In the genomic region with DNA sequence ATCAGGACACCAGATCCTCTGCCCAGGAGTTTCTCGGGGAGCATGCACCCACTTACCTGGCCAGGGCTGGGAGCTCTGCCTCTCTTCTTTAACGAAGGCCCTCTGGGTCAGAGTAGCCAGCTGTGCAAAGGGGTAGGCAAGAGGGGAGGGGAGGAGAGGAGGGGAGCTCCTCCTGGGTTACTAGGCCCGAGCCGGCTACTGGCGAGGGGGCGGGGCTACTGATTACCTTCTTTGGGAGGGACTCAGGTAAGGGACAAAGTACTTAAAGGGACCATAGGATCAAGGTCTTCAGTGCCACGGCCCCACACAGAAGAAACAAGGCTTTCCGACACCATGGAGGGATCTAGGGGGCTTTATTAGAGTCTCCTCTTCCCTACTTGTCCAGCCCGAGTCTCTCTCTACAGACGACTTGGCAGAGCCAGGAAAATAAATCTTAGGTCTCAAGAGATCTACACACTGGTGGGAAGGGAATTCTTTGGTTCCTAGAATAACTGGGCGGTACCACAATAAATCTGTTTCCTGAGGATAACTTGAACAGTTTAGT, we compare ENCODE assay signal across 7 mouse cellular contexts. TPM values are rescaled to one million over a fixed set of nuclear protein-coding genes. Genes with fewer than 3 reads are reported as not detected.
DNase-seq lines count a peak whose midpoint lies in the region; ATAC-seq and TF ChIP-seq lines count a peak whose summit lies in the region.

No protein-coding gene starts in this region.

- WGBS in forebrain, embryonic 11.5 days = 20% methylated on average over 11 of the region's 11 CpGs
- WGBS in kidney, embryonic 14.5 days = 5% methylated on average over 11 of the region's 11 CpGs
- 14% methylated on average over 11 of the region's 11 CpGs for WGBS in lung, postnatal 0 days

- H3K4me2 ChIP-seq in forebrain, embryonic 11.5 days (ENCODE audit: low read depth, low read length, severe bottlenecking) = peak overlapping the region; percentile 49
- H3K4me2 ChIP-seq in kidney, embryonic 14.5 days (replicated peaks; ENCODE audit: low read depth, low read length) = peak overlapping the region; percentile 50
- peak overlapping the region; percentile 57 for H3K4me2 ChIP-seq in lung, postnatal 0 days (replicated peaks; ENCODE audit: low read depth, low read length)

- TF ChIP-seq CTCF in lung, postnatal 0 days (IDR thresholded peaks at IDR 0.05) = no peak

- peaks cover 15% of the 10 kb centered on the region for H3K4me1 ChIP-seq in forebrain, embryonic 11.5 days (replicated peaks; ENCODE audit: control insufficient read depth, insufficient read depth, low read length)
- H3K4me1 ChIP-seq in kidney, embryonic 14.5 days (ENCODE audit: control insufficient read depth, insufficient read depth, low read length) = peaks cover 12% of the 10 kb centered on the region
- no peaks in the 10 kb centered on the region; the same call in 1 of the 2 replicates for H3K4me1 ChIP-seq in lung, postnatal 0 days (ENCODE audit: insufficient read depth, low read depth, low read length)

- H3K9ac ChIP-seq in forebrain, embryonic 11.5 days (ENCODE audit: low read length) = peak overlapping the region; percentile 71
- H3K9ac ChIP-seq in kidney, embryonic 14.5 days (ENCODE audit: low read depth, low read length) = peak overlapping the region; percentile 61
- peak overlapping the region; percentile 53 for H3K9ac ChIP-seq in lung, postnatal 0 days (replicated peaks; ENCODE audit: low read depth)

- H3K4me3 ChIP-seq in forebrain, embryonic 11.5 days (ENCODE audit: low read depth, low read length) = peak overlapping the region; percentile 69
- H3K4me3 ChIP-seq in kidney, embryonic 14.5 days (ENCODE audit: low read length) = peak overlapping the region; percentile 69
- H3K4me3 ChIP-seq in lung, postnatal 0 days (ENCODE audit: low read depth, low read length) = peak overlapping the region; percentile 63

- no peaks in the 10 kb centered on the region for H3K27me3 ChIP-seq in forebrain, embryonic 11.5 days (ENCODE audit: control insufficient read depth, insufficient read depth, low read length)
- no peaks in the 10 kb centered on the region for H3K27me3 ChIP-seq in kidney, embryonic 14.5 days (ENCODE audit: control insufficient read depth, insufficient read depth, low read length)
- no peaks in the 10 kb centered on the region for H3K27me3 ChIP-seq in lung, postnatal 0 days (replicated peaks; ENCODE audit: insufficient read depth, low read length)

- ATAC-seq in forebrain, embryonic 11.5 days (replicated peaks; ENCODE audit: low FRiP score) = no peak
- peak; percentile 41; the same call in 1 of the 2 replicates for ATAC-seq in kidney, embryonic 14.5 days (ENCODE audit: low FRiP score, low TSS enrichment)
- ATAC-seq in lung, postnatal 0 days = peak; percentile 45

- H3K9me3 ChIP-seq in forebrain, embryonic 11.5 days (ENCODE audit: control insufficient read depth, low read length) = no peaks in the 10 kb centered on the region
- no peaks in the 10 kb centered on the region for H3K9me3 ChIP-seq in kidney, embryonic 14.5 days (ENCODE audit: control insufficient read depth, low read length)
- no peaks in the 10 kb centered on the region for H3K9me3 ChIP-seq in lung, postnatal 0 days (ENCODE audit: low read length)

- no peak for TF ChIP-seq EP300 in lung, postnatal 0 days (IDR thresholded peaks at IDR 0.05)

- peak overlapping the region; percentile 7; the same call in 1 of the 2 replicates for H3K27ac ChIP-seq in forebrain, embryonic 11.5 days (ENCODE audit: low read depth, low read length)
- H3K27ac ChIP-seq in kidney, embryonic 14.5 days (ENCODE audit: low read depth, low read length) = peak overlapping the region; percentile 88
- H3K27ac ChIP-seq in lung, postnatal 0 days (ENCODE audit: low read length) = peak overlapping the region; percentile 90

- H3K36me3 ChIP-seq in forebrain, embryonic 11.5 days (ENCODE audit: control insufficient read depth, insufficient read depth, low read length) = no peaks in the 10 kb centered on the region
- no peaks in the 10 kb centered on the region for H3K36me3 ChIP-seq in kidney, embryonic 14.5 days (ENCODE audit: control insufficient read depth, insufficient read depth, low read length)
- H3K36me3 ChIP-seq in lung, postnatal 0 days (ENCODE audit: insufficient read depth, low read length) = 0 out of 2 replicates have a peak, but pooled peaks cover 4% of the 10 kb centered on the region

- DNase-seq in urinary bladder, adult 2 months (ENCODE audit: low spot score) = peak; percentile 56
- DNase-seq in urinary bladder, postnatal 4 days (ENCODE audit: low spot score in 2 of 2) = no peak
- no peak for DNase-seq in forebrain, embryonic 11.5 days (ENCODE audit: low spot score)
- peak; percentile 81 for DNase-seq in lung, postnatal 0 days (ENCODE audit: low spot score)
- DNase-seq in yolk sac, embryonic 10.5 days (ENCODE audit: low spot score) = peak; percentile 89
- DNase-seq in adrenal gland, adult 18-20 months (ENCODE audit: low spot score in 2 of 2) = no peak

RNA-seq across cellular contexts. Expression of gene Nosip, which starts 0.6 kb away (rescaled TPM):
- polyA plus RNA-seq in urinary bladder, adult 2 months (2012; rRNA removed) = 59.9 and 69.6 TPM in 2 replicates
- polyA plus RNA-seq in forebrain, embryonic 11.5 days (2014; fragmentation: Nextera tagmentation; extraction: Ambion mirVana) = 52.6 and 64.0 TPM in 2 replicates
- polyA plus RNA-seq in kidney, embryonic 14.5 days (2014; fragmentation: Nextera tagmentation; extraction: Ambion mirVana) = 65.3 and 75.0 TPM in 2 replicates
- 54.6 and 62.8 TPM in 2 replicates for polyA plus RNA-seq in lung, postnatal 0 days (2015; fragmentation: Nextera tagmentation; extraction: Ambion mirVana)
- 10 to 100 TPM; 44.3 to 46.8 TPM for total RNA-seq in adrenal gland, adult 18-20 months (2021)

RNA-seq across cellular contexts. Expression of gene Prrg2, which starts 0.9 kb away (rescaled TPM):
- 37.6 and 46.5 TPM in 2 replicates for polyA plus RNA-seq in urinary bladder, adult 2 months (2012; rRNA removed)
- polyA plus RNA-seq in forebrain, embryonic 11.5 days (2014; fragmentation: Nextera tagmentation; extraction: Ambion mirVana) = 14.2 and 18.4 TPM in 2 replicates
- polyA plus RNA-seq in kidney, embryonic 14.5 days (2014; fragmentation: Nextera tagmentation; extraction: Ambion mirVana) = 27.0 and 27.3 TPM in 2 replicates
- 36.8 and 40.8 TPM in 2 replicates for polyA plus RNA-seq in lung, postnatal 0 days (2015; fragmentation: Nextera tagmentation; extraction: Ambion mirVana)
- total RNA-seq in adrenal gland, adult 18-20 months (2021) = 10 to 100 TPM; 14.9 to 28.3 TPM

RNA-seq across cellular contexts. Expression of gene Prr12, which starts 8.9 kb away (rescaled TPM):
- 5.1 and 18.2 TPM in 2 replicates for polyA plus RNA-seq in urinary bladder, adult 2 months (2012; rRNA removed)
- polyA plus RNA-seq in forebrain, embryonic 11.5 days (2014; fragmentation: Nextera tagmentation; extraction: Ambion mirVana) = 16.1 and 19.2 TPM in 2 replicates
- 16.3 and 18.9 TPM in 2 replicates for polyA plus RNA-seq in kidney, embryonic 14.5 days (2014; fragmentation: Nextera tagmentation; extraction: Ambion mirVana)
- polyA plus RNA-seq in lung, postnatal 0 days (2015; fragmentation: Nextera tagmentation; extraction: Ambion mirVana) = 6.4 and 6.7 TPM in 2 replicates
- total RNA-seq in adrenal gland, adult 18-20 months (2021) = 10 to 100 TPM; 30.8 to 45.3 TPM

RNA-seq across cellular contexts. Expression of gene Rcn3, which starts 30.4 kb away (rescaled TPM):
- 277 and 317 TPM in 2 replicates for polyA plus RNA-seq in urinary bladder, adult 2 months (2012; rRNA removed)
- 110 and 118 TPM in 2 replicates for polyA plus RNA-seq in forebrain, embryonic 11.5 days (2014; fragmentation: Nextera tagmentation; extraction: Ambion mirVana)
- polyA plus RNA-seq in kidney, embryonic 14.5 days (2014; fragmentation: Nextera tagmentation; extraction: Ambion mirVana) = 301 and 308 TPM in 2 replicates
- 158 and 162 TPM in 2 replicates for polyA plus RNA-seq in lung, postnatal 0 days (2015; fragmentation: Nextera tagmentation; extraction: Ambion mirVana)
- 10 to 100 TPM; 32.0 to 36.4 TPM for total RNA-seq in adrenal gland, adult 18-20 months (2021)

RNA-seq across cellular contexts. Expression of gene Fcgrt, which starts 42.0 kb away (rescaled TPM):
- polyA plus RNA-seq in urinary bladder, adult 2 months (2012; rRNA removed) = 144 and 157 TPM in 2 replicates
- polyA plus RNA-seq in forebrain, embryonic 11.5 days (2014; fragmentation: Nextera tagmentation; extraction: Ambion mirVana) = 7.1 and 7.3 TPM in 2 replicates
- polyA plus RNA-seq in kidney, embryonic 14.5 days (2014; fragmentation: Nextera tagmentation; extraction: Ambion mirVana) = 48.9 and 67.4 TPM in 2 replicates
- polyA plus RNA-seq in lung, postnatal 0 days (2015; fragmentation: Nextera tagmentation; extraction: Ambion mirVana) = 138 and 143 TPM in 2 replicates
- 100 to 1,000 TPM; 111 to 137 TPM for total RNA-seq in adrenal gland, adult 18-20 months (2021)

Comparison
In these comparisons a context has a peak if more than half of its experiments do, and no peak if none do; other contexts are left out.
1. DNase-seq: peak in urinary bladder, adult 2 months (single experiment), lung, postnatal 0 days (single experiment) and yolk sac, embryonic 10.5 days (single experiment); none in urinary bladder, postnatal 4 days (0 of 2), forebrain, embryonic 11.5 days (single experiment) and adrenal gland, adult 18-20 months (0 of 2).
2. H3K27ac ChIP-seq: peak in every context shown above with its lines; median percentile 90 in lung, postnatal 0 days; 88 in kidney, embryonic 14.5 days; 7 in forebrain, embryonic 11.5 days.
3. Peak in every context shown above with its lines, with median percentiles within 50 percentile points of each other: H3K4me2 ChIP-seq, H3K4me3 ChIP-seq and H3K9ac ChIP-seq.